Mouse (Mus musculus) kidney, adult 9 months (tissue): ENCODE results near the gene Arhgef28.

Source experiments
- DNase-seq: peaks from one replicate; pipeline ENCODE4 v3.0.0; 2022

The Arhgef28 gene

GRCm38 (mm10) chr13:98009070-98009469 lies 197.2 kb downstream of the Arhgef28 start:
- DNase-seq = no peak

DNA sequence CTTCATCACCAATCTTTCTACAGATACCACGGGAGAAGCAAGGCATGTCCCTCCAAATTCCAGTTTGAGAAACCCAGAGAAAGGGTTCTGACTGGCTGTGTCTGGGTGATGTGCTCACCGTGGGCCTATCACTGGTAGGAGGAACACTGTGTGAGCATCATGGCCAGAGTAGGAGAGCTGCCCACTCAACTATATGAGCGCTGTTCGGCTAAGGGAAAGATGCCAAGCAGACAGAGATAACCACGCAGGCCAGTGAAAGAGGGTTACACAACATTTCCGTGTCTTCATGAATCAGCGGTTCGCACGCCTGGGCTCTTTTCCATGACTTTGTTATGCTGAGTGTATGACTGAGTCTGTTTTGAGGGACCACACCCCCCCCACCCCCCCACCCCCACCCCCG lies 197.7 kb downstream of the Arhgef28 start:
- peak; percentile 75 for DNase-seq

- peak; percentile 66 for DNase-seq
Observed at GRCm38 (mm10) chr13:98005611-98006218, 200.5 kb downstream of the Arhgef28 start.

- no peak for DNase-seq
Observed at GRCm38 (mm10) chr13:98004647-98005414, 201.4 kb downstream of the Arhgef28 start.

DNA sequence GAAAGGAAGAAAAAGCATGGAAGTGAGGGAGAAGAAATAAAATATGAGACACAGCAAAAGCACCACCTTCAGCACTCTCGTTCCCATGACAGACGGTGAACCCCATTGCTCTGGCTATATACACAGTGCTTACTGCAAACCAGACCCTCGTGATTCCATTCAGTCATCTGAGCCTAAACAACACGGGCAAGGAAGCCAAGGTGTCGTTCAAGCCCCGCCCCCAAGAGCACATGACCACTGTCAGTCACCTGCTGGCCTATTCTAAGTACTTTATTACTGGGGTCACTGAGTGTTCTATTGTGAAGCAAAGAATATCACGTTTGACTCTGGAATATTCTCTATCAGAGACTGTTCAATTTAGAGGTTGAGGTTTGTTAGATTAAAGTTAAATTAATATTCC lies 202.5 kb downstream of the Arhgef28 start:
- peak; percentile 55 for DNase-seq

- no peak for DNase-seq
Observed at GRCm38 (mm10) chr13:98002598-98002997, 203.6 kb downstream of the Arhgef28 start.

DNA sequence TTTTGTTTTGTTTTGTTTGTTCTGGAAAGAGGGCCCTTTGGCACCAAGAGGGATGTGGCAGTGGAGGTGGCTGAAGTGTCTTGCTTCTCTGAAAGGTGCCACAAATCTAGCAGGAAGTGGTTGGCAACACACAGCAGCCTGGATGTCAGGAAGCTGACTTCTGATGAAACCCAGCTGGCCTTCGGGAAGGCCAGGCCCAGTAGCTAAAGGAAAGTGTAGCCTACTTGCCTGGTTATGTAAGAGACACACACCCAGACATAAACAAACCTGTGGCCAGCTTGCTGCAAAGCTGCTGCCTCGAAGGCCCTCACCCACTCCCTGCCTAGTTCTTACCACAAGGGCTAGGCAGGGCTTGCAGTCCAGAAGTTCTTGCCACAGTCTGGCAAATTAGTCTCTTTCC lies 204.1 kb downstream of the Arhgef28 start:
- DNase-seq = no peak

DNA sequence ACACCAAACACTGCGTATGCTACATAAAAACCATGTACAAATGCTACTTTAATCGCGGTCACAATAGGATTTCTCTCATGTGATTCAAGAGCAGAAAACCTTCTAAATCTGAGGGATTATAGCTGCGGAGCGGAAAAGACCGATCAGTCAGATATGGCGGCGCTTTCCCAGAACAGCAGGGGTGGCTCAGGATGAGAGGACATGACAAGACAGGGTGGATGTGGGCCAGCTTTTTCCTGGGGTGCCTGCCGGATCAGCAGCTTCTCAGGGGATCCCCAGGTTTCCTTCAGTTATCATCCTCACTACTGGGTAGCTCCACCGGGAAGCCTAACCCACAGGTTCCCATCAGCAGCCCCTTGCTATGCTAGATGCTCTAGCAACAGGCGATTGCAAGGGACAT lies 204.5 kb downstream of the Arhgef28 start:
- no peak for DNase-seq

- no peak for DNase-seq
Observed at GRCm38 (mm10) chr13:98000841-98001240, 205.4 kb downstream of the Arhgef28 start.

- DNase-seq = no peak
Observed at GRCm38 (mm10) chr13:97999130-97999529, 207.1 kb downstream of the Arhgef28 start.

DNA sequence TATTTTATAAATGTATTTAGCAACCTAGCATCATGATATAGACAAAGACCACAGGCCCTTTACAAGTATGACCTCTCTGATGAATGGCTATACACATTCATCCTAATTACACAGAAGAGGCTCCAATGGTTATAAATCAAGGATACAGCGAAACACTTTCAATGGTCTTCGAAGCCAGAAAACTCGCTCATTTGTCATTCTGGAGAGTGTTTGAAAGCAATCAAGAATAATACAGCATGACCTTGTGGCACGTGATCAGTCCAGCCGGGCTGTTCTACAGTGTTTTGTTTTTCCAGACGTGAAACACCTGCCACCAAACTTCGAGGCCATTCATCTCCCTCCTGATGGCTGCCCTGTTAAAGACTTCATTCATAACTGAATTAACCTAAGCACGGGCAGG lies 207.7 kb downstream of the Arhgef28 start:
- no peak for DNase-seq

DNA sequence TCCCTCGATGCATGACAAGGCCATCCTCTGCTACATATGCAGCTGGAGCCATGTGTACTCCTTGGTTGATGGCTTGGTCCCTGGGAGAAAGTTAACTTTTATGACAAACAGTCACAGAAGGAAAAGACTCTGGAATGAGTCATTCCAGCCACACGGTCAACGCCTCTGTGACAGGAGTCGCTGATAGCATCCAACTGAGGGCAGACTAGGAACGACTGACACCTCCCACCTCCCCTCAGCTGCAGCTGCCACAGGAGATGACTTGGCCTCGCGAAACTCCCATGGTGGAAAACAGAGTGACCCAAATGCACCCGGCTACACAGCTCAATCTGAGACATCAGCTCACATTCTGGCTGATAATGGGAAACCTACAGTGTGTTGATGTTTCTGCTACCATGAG lies 215.3 kb downstream of the Arhgef28 start:
- DNase-seq = no peak

DNA sequence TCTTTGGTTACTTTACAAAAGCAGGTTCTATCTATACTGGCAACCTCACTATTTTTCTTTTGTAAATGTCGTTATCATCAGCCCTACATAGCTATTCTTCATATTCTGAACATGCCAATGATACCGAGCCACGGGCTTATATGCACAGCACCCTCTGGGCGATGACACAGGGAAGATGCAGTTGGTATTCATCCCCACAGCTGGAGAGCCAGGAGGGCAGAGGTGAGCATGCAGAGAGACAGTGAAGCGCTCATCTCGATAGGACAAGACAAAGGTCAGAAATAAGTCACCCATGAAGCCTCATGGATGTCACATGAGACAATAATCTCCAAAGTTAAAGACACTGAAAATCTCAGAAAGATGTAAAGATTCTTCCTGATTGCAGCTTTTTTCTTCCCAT lies 217.4 kb downstream of the Arhgef28 start:
- DNase-seq = peak; percentile 54

DNA sequence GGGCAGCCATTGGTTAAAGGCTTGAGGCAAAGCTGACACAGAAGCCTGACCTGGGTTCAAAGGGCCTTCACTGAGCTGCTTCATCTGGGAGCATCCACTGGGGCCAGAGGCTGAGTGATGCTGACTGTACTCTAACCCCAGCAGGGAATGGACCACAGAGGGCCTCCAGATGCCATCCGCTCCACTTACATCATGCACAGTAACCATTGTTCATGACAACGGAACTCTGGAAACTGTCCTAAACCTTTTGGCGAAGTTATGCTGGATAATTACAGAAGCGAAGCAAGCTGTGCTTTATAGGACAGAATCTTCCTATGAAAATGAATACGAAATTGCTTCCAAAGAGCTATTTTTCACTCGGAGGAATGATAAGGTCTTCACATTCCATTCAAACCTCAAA lies 219.5 kb downstream of the Arhgef28 start:
- DNase-seq = no peak

- DNase-seq = no peak
Observed at GRCm38 (mm10) chr13:97977104-97977503, 229.1 kb downstream of the Arhgef28 start.

- peak; percentile 86 for DNase-seq
Observed at GRCm38 (mm10) chr13:97976642-97977041, 229.6 kb downstream of the Arhgef28 start.

GRCm38 (mm10) chr13:97974532-97975194 lies 231.6 kb downstream of the Arhgef28 start:
- no peak for DNase-seq

DNA sequence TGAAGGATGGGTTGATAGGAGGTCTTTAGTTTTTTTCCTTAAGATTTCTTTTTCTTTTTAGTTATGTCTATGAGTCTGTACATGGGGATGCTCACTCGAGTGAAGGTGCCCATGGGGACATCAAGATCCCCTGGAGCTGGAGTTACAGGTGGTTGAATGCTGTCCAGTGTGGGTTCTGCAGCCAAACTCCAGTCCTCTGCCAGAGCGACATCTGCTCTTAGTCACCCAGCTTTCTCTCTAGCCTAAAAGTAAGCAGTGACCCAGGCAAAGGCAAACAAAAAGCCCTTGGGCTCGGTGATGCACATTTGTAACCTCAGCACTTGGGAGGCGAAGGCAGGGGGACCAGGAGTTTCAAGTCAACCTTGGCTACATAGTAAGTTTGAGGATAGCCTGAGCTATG lies 232.3 kb downstream of the Arhgef28 start:
- DNase-seq = no peak

DNA sequence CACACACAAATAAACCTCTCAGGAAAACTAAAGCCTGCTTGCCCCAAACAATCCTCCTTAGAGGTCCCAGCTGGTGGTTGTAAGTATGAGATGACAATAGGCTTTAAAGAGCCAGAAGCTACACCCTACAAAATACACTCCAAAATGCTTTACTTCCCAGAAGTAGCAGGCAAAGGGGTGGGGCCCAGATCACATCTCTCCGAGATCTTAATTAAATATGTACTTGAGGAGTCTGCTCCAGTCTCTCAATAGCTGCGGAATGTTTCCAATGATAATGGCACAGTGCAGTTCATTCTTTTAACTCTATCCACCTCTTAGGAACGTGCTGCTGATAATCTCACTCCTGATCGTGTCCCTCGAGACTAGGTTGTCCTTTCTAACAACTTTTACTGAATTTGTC lies 240.2 kb downstream of the Arhgef28 start:
- no peak for DNase-seq

DNA sequence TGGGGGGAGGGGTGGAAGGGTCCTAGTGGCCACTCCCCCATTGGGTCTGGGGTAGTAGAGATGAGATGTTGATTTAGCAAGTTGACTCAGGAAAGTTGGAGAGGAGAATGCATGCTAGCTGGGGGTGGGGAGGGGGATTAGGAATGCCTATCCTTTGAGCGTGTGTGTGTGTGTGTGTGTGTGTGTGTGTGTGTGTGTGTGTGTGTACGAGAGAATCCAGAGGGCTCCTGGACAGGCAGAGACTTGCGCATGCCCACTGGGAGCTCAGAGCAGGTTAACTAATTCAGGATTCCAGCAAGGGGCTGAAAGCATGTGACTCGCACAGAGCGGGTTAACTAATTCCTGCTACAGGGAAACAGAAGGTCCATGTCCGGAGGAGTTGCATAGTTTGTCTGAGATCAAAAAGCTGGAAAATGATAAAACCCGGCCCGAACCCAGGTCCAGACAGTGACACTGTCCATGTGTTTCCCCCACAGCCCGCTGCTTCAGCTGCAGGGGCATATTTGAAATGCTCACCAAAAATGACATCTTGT lies 241.3 kb downstream of the Arhgef28 start:
- no peak for DNase-seq

- DNase-seq = no peak
Observed at GRCm38 (mm10) chr13:97960142-97960541, 246.1 kb downstream of the Arhgef28 start.

GRCm38 (mm10) chr13:97959394-97959888 lies 246.8 kb downstream of the Arhgef28 start:
- no peak for DNase-seq

DNA sequence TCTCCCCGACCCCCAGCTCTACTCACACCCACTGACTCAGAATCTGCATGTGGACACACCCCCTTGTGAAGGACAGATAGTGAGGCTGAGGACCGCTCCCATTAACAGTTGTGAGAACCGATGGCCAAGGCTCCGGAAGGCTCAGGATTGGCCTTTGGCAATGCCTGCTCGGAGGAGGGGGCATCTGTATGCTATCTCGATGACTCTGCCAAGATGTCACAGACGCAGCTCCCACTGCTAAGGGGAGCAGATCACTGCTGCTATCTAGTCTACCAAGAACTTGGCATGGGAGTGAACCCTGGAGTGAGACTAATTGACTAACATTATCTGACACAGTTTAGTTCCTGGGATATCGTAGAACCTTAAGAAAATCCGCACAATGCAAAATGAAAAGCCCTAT lies 250.5 kb downstream of the Arhgef28 start:
- no peak for DNase-seq
